Mouse (Mus musculus): Measurements from ENCODE around the gene Iqsec3.

GRCm38 (mm10) chr6:121407571-121408011 lies 65.9 kb downstream of the Iqsec3 start:
- TF ChIP-seq CTCF (IDR thresholded peaks at IDR 0.05; ENCODE audit: extremely low read depth, insufficient read depth, low read length) (no peak), POLR2A (IDR thresholded peaks at IDR 0.05; ENCODE audit: extremely low read depth, insufficient read depth, low read length) (no peak)

Data from cortical plate, adult 2 months (tissue).